Mouse (Mus musculus): ENCODE measurements around the gene Itprid2. TPM values are rescaled to one million over a fixed set of nuclear protein-coding genes. Genes with fewer than 3 reads are reported as not detected.

Gene Itprid2
- polyA plus RNA-seq, 1 experiment = 6.7 TPM

DNA sequence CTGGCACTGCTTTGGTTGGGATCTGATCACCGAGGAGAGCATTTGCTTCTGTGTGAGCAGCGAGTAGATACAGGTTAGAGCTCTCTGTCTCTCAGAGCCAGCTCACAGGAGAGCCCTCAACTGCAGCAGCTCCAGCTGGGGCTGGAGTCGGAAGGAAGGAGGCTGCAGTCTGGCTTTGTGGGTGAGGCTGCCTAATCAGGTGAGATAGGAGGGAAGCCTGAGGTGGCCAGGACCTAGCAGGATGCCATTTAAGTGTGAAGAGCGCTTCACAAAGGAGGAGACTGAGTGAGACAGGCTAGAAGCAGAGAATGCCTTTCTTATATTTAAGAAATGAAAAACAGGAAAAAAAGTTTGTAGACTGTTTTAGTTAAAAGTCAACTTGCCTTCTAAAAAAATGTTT, 11.9 kb downstream of the Itprid2 start:
- H3K27ac ChIP-seq (ENCODE audit: control insufficient read depth, insufficient read depth, low read length) = no peak overlapping the region
- no peak for DNase-seq
- WGBS = 92% methylated on average over 4 of the region's 4 CpGs
- peaks cover 15% of the 10 kb centered on the region for H3K36me3 ChIP-seq (ENCODE audit: control insufficient read depth, insufficient read depth, low read length)
- H3K4me1 ChIP-seq (replicated peaks; ENCODE audit: control insufficient read depth, insufficient read depth, low read length) = no peaks in the 10 kb centered on the region
- no peak overlapping the region for H3K4me3 ChIP-seq (ENCODE audit: control insufficient read depth, insufficient read depth, low read length)
- TF ChIP-seq CTCF (IDR thresholded peaks at IDR 0.05; ENCODE audit: borderline replicate concordance, control insufficient read depth, extremely low read depth, insufficient read depth, low read length, poor library complexity) = no peak
- H3K27me3 ChIP-seq (ENCODE audit: control insufficient read depth, insufficient read depth, low read length) = no peaks in the 10 kb centered on the region

DNA sequence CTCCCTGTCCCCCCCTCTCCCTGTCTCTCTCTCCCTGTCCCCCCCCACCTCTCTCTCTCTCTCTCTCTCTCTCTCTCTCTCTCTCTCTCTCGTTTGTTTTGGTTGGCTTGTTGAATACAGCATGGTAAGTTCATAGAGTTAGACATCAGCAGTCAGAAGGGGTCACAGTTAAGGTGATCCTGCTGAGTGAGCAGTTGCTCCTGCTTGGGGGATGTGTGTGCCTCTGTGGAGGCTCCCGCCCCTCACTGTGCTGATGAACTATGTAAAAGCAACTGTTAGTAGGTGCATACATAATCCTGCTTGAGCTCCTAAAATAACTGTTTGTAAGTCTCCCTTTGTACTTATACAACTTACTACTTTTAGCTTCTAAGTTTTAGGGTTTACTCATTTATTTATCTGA, 12.6 kb downstream of the Itprid2 start:
- no peak overlapping the region for H3K4me3 ChIP-seq (ENCODE audit: control insufficient read depth, insufficient read depth, low read length)
- 86% methylated on average over 2 of the region's 2 CpGs for WGBS

DNA sequence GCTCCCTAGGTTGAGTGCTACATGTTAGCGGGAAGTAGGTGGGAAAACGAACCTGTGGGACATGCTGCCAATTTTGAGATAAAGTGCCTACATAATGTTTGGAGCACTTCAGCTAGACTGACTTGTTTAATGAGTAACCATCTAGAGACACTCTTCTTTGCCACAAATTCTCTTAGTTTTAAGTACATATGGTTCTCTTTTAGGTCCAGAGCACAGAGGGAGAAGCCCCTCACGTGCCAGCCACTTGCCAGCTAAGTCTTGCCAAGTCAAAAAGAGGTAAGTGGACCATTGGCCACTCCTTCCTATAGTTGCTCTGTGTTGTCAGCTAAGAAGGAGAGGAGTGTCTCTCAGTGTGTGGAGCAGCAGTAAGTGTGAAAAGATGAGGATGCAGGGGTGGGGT, 16.0 kb downstream of the Itprid2 start:
- Histone ChIP-seq H3K36me3 (ENCODE audit: control insufficient read depth, insufficient read depth, low read length) (no peaks in the 10 kb centered on the region; the same call in 1 of the 2 replicates), H3K27me3 (ENCODE audit: control insufficient read depth, insufficient read depth, low read length) (no peaks in the 10 kb centered on the region), H3K27ac (ENCODE audit: control insufficient read depth, insufficient read depth, low read length) (no peak overlapping the region), H3K4me3 (ENCODE audit: control insufficient read depth, insufficient read depth, low read length) (no peak overlapping the region), H3K4me1 (replicated peaks; ENCODE audit: control insufficient read depth, insufficient read depth, low read length) (no peaks in the 10 kb centered on the region)
- TF ChIP-seq CTCF (IDR thresholded peaks at IDR 0.05; ENCODE audit: borderline replicate concordance, control insufficient read depth, extremely low read depth, insufficient read depth, low read length, poor library complexity) (no peak), POLR2A (IDR thresholded peaks at IDR 0.05; ENCODE audit: control insufficient read depth, extremely low read depth, insufficient read depth, low read length, poor library complexity) (no peak)
- DNase-seq = no peak
- 93% methylated on average over 3 of the region's 3 CpGs for WGBS

More for the DNA sequence above, 12.6 kb downstream of the Itprid2 start:
- no peak for DNase-seq
- Histone ChIP-seq H3K27me3 (ENCODE audit: control insufficient read depth, insufficient read depth, low read length) (no peaks in the 10 kb centered on the region), H3K36me3 (ENCODE audit: control insufficient read depth, insufficient read depth, low read length) (peaks cover 12% of the 10 kb centered on the region), H3K4me1 (replicated peaks; ENCODE audit: control insufficient read depth, insufficient read depth, low read length) (no peaks in the 10 kb centered on the region), H3K27ac (ENCODE audit: control insufficient read depth, insufficient read depth, low read length) (no peak overlapping the region)
- no peak for TF ChIP-seq CTCF (IDR thresholded peaks at IDR 0.05; ENCODE audit: borderline replicate concordance, control insufficient read depth, extremely low read depth, insufficient read depth, low read length, poor library complexity)
- TF ChIP-seq POLR2A (IDR thresholded peaks at IDR 0.05; ENCODE audit: control insufficient read depth, extremely low read depth, insufficient read depth, low read length, poor library complexity) = no peak

DNA sequence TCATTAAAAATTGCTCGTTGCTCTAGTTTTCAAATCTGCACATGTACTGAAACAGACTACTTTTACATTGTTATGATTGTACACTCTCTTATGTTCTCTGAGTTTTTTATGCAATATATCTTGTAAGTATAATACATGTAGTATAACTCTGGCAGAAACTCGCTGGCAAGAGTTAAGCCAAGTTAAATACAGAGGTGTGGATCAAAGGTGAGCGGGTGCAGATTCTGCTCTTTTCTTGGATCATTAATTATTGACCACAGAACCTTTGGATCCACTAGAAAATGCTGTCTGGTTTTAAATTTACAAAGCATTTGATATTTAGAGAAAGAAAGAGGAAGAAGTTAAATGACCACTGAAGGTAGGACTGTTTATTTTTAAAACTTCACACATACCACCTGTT, 16.5 kb downstream of the Itprid2 start:
- Histone ChIP-seq H3K4me3 (ENCODE audit: control insufficient read depth, insufficient read depth, low read length) (no peak overlapping the region), H3K27me3 (ENCODE audit: control insufficient read depth, insufficient read depth, low read length) (no peaks in the 10 kb centered on the region), H3K4me1 (replicated peaks; ENCODE audit: control insufficient read depth, insufficient read depth, low read length) (no peaks in the 10 kb centered on the region), H3K27ac (ENCODE audit: control insufficient read depth, insufficient read depth, low read length) (no peak overlapping the region), H3K36me3 (ENCODE audit: control insufficient read depth, insufficient read depth, low read length) (no peaks in the 10 kb centered on the region; the same call in 1 of the 2 replicates)
- 91% methylated on average over 3 of the region's 3 CpGs for WGBS
- DNase-seq = no peak
- TF ChIP-seq CTCF (IDR thresholded peaks at IDR 0.05; ENCODE audit: borderline replicate concordance, control insufficient read depth, extremely low read depth, insufficient read depth, low read length, poor library complexity) (no peak), POLR2A (IDR thresholded peaks at IDR 0.05; ENCODE audit: control insufficient read depth, extremely low read depth, insufficient read depth, low read length, poor library complexity) (no peak)

DNA sequence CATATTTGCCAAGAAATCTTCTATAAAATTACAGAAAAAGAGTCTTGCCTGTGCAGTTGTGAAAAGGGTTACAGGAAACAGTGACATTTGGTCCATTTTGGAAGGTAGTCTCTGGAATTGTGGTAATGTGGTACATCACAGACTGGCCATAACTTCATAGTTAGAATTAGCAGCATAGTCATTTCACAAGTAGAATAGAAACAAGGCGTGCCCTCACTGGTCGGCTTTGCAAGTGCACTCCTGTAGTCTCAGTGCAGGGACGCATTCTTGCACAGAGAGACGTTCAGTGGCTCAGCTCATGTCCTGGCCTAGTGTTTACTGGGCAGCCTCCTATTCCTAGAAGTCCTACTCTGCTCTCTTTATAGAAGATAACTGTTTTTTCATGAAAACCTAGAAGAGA, 17.4 kb downstream of the Itprid2 start:
- Histone ChIP-seq H3K4me3 (ENCODE audit: control insufficient read depth, insufficient read depth, low read length) (no peak overlapping the region), H3K4me1 (replicated peaks; ENCODE audit: control insufficient read depth, insufficient read depth, low read length) (no peaks in the 10 kb centered on the region), H3K27me3 (ENCODE audit: control insufficient read depth, insufficient read depth, low read length) (no peaks in the 10 kb centered on the region), H3K27ac (ENCODE audit: control insufficient read depth, insufficient read depth, low read length) (no peak overlapping the region), H3K36me3 (ENCODE audit: control insufficient read depth, insufficient read depth, low read length) (peaks cover 4% of the 10 kb centered on the region)
- WGBS = 96% methylated on average over 4 of the region's 4 CpGs
- DNase-seq = no peak
- TF ChIP-seq CTCF (IDR thresholded peaks at IDR 0.05; ENCODE audit: borderline replicate concordance, control insufficient read depth, extremely low read depth, insufficient read depth, low read length, poor library complexity) (no peak), POLR2A (IDR thresholded peaks at IDR 0.05; ENCODE audit: control insufficient read depth, extremely low read depth, insufficient read depth, low read length, poor library complexity) (no peak)

DNA sequence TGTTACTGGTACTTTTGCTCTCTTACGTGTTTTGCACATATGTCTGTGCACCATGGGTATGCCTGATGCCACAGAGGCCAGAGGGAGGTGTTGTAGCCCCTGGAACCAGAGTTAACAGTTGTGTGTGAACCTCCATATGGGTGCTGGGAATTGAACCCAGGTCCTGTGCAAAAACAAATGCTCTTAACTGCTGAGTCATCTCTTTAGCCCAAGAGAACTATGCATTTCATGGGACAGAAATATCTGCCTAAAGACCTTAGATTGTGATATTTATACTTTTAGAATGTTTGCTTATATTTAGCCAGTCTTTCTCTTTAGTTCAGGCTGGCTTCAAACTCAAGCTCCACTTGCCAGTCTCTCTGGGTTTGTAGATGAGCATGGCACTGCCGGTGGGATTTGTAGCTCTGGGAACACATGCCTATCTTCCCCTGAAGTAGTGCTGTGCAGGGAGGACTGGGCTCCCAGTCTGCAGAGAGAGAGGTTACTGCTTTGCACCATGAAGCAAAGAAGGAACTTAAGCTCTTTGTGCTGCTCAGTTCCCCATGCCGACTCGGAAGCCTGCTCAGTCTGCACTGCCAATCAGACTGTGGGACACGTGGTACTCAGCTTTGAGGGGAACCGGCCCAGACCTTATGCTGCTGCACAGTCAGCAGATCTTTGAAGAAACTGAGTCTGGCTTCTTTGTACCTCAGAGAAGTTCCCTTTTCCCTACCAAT, 18.1 kb downstream of the Itprid2 start:
- WGBS = 67% methylated on average over 6 of the region's 6 CpGs

DNA sequence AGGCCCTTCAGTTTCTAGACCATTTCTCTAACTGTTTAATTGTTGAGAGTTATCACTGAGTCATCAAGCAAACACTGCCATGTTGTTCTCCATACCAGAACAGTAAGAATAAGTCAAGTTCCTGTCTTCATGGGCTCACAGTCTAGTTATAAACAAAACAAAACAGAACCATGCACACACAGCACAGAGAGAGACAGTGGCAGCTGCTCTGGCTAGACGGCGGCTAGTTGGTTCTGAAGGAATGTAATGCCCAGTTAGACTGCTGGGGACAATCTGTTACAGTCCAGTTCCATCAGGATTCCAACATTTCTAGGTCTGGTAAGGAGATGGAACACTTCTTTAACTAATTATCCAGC, 18.6 kb downstream of the Itprid2 start:
- H3K4me3 ChIP-seq (ENCODE audit: control insufficient read depth, insufficient read depth, low read length) = no peak overlapping the region
- no peaks in the 10 kb centered on the region for H3K4me1 ChIP-seq (replicated peaks; ENCODE audit: control insufficient read depth, insufficient read depth, low read length)
- H3K27ac ChIP-seq (ENCODE audit: control insufficient read depth, insufficient read depth, low read length) = no peak overlapping the region
- peaks cover 15% of the 10 kb centered on the region for H3K36me3 ChIP-seq (ENCODE audit: control insufficient read depth, insufficient read depth, low read length)
- no peak for TF ChIP-seq POLR2A (IDR thresholded peaks at IDR 0.05; ENCODE audit: control insufficient read depth, extremely low read depth, insufficient read depth, low read length, poor library complexity)
- TF ChIP-seq CTCF (IDR thresholded peaks at IDR 0.05; ENCODE audit: borderline replicate concordance, control insufficient read depth, extremely low read depth, insufficient read depth, low read length, poor library complexity) = no peak
- 97% methylated on average over 2 of the region's 2 CpGs for WGBS
- DNase-seq = no peak
- no peaks in the 10 kb centered on the region for H3K27me3 ChIP-seq (ENCODE audit: control insufficient read depth, insufficient read depth, low read length)

More for the DNA sequence above, 18.1 kb downstream of the Itprid2 start:
- H3K27ac ChIP-seq (ENCODE audit: control insufficient read depth, insufficient read depth, low read length) = no peak overlapping the region
- peaks cover 12% of the 10 kb centered on the region for H3K36me3 ChIP-seq (ENCODE audit: control insufficient read depth, insufficient read depth, low read length)
- no peak for DNase-seq
- no peaks in the 10 kb centered on the region for H3K27me3 ChIP-seq (ENCODE audit: control insufficient read depth, insufficient read depth, low read length)
- H3K4me1 ChIP-seq (replicated peaks; ENCODE audit: control insufficient read depth, insufficient read depth, low read length) = no peaks in the 10 kb centered on the region
- no peak overlapping the region for H3K4me3 ChIP-seq (ENCODE audit: control insufficient read depth, insufficient read depth, low read length)
- TF ChIP-seq CTCF (IDR thresholded peaks at IDR 0.05; ENCODE audit: borderline replicate concordance, control insufficient read depth, extremely low read depth, insufficient read depth, low read length, poor library complexity) = no peak
- TF ChIP-seq POLR2A (IDR thresholded peaks at IDR 0.05; ENCODE audit: control insufficient read depth, extremely low read depth, insufficient read depth, low read length, poor library complexity) = no peak
